7 mouse cellular contexts compared by ENCODE assay signal in the genomic region with DNA sequence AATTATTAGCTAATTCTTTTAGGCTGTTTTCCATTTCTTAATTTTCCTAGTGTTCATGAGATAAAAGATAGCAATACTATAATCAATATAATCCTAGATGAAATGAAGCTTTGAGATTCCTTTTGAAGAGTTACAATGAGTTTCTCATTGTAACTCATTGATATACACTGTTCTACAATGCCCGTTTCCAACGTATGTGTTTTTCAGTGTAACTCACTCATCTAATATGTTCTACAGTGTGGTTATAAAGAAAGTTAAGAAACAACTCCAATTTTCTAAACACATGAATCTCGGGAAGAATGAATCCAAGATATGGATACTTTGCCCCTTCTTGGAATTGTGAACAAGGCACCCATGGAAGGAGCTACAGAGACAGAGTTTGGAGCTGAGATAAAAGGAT. TPM values are rescaled to one million over a fixed set of nuclear protein-coding genes. Genes with fewer than 3 reads are reported as not detected.
DNase-seq lines count a peak whose midpoint lies in the region; ATAC-seq lines count a peak whose summit lies in the region.

No protein-coding gene starts in this region.

- peak; percentile 100 for DNase-seq in adrenal gland, postnatal 4 days (ENCODE audit: low spot score in 2 of 2)
- peak; percentile 100 for DNase-seq in fibroblast of lung, adult 2 months (ENCODE audit: low read depth)
- DNase-seq in midbrain, embryonic 14.5 days = peak; percentile 100
- DNase-seq in spleen, adult 18-20 months = peak; percentile 40 to 97

- no peaks in the 10 kb centered on the region for H3K36me3 ChIP-seq in heart, embryonic 11.5 days (ENCODE audit: control insufficient read depth, insufficient read depth, low read length)
- H3K36me3 ChIP-seq in kidney, embryonic 14.5 days (ENCODE audit: control insufficient read depth, insufficient read depth, low read length) = no peaks in the 10 kb centered on the region
- H3K36me3 ChIP-seq in limb, embryonic 12.5 days = no peaks in the 10 kb centered on the region
- no peaks in the 10 kb centered on the region for H3K36me3 ChIP-seq in midbrain, embryonic 14.5 days (ENCODE audit: control insufficient read depth, insufficient read depth, low read length)

- no peaks in the 10 kb centered on the region for H3K4me1 ChIP-seq in heart, embryonic 11.5 days (ENCODE audit: control insufficient read depth, insufficient read depth, low read length)
- no peaks in the 10 kb centered on the region for H3K4me1 ChIP-seq in kidney, embryonic 14.5 days (ENCODE audit: control insufficient read depth, insufficient read depth, low read length)
- no peaks in the 10 kb centered on the region for H3K4me1 ChIP-seq in limb, embryonic 12.5 days (replicated peaks)
- no peaks in the 10 kb centered on the region for H3K4me1 ChIP-seq in midbrain, embryonic 14.5 days (ENCODE audit: control insufficient read depth, insufficient read depth, low read length)

- H3K4me2 ChIP-seq in heart, embryonic 11.5 days = no peak overlapping the region
- H3K4me2 ChIP-seq in kidney, embryonic 14.5 days (replicated peaks; ENCODE audit: low read depth, low read length) = no peak overlapping the region
- no peak overlapping the region for H3K4me2 ChIP-seq in limb, embryonic 12.5 days
- no peak overlapping the region for H3K4me2 ChIP-seq in midbrain, embryonic 14.5 days (ENCODE audit: low read length)

- no peak overlapping the region for H3K27ac ChIP-seq in heart, embryonic 11.5 days (ENCODE audit: low read depth, low read length)
- H3K27ac ChIP-seq in kidney, embryonic 14.5 days (ENCODE audit: low read depth, low read length) = no peak overlapping the region
- H3K27ac ChIP-seq in limb, embryonic 12.5 days = no peak overlapping the region
- H3K27ac ChIP-seq in midbrain, embryonic 14.5 days (replicated peaks; ENCODE audit: low read depth, low read length) = no peak overlapping the region

- WGBS in heart, embryonic 11.5 days (ENCODE audit: insufficient replicate concordance) = 64% methylated on average over 3 of the region's 3 CpGs
- WGBS in kidney, embryonic 14.5 days = 68% methylated on average over 3 of the region's 3 CpGs
- 79% methylated on average over 3 of the region's 3 CpGs for WGBS in limb, embryonic 12.5 days
- WGBS in midbrain, embryonic 14.5 days = 68% methylated on average over 3 of the region's 3 CpGs

- no peak overlapping the region for H3K4me3 ChIP-seq in heart, embryonic 11.5 days (ENCODE audit: low read depth, low read length)
- no peak overlapping the region for H3K4me3 ChIP-seq in kidney, embryonic 14.5 days (ENCODE audit: low read length)
- no peak overlapping the region for H3K4me3 ChIP-seq in limb, embryonic 12.5 days (replicated peaks)
- no peak overlapping the region for H3K4me3 ChIP-seq in midbrain, embryonic 14.5 days (replicated peaks; ENCODE audit: low read depth, low read length)

- ATAC-seq in heart, embryonic 11.5 days (replicated peaks; ENCODE audit: insufficient number of reproducible peaks, low FRiP score, low TSS enrichment) = peak; percentile 100
- peak; percentile 100 for ATAC-seq in kidney, embryonic 14.5 days (ENCODE audit: low FRiP score, low TSS enrichment)
- ATAC-seq in limb, embryonic 12.5 days (ENCODE audit: insufficient number of reproducible peaks, insufficient read depth, low FRiP score, low TSS enrichment, low read depth) = peak; percentile 100
- peak; percentile 100 for ATAC-seq in midbrain, embryonic 14.5 days (ENCODE audit: low FRiP score, low TSS enrichment)

- no peaks in the 10 kb centered on the region for H3K9me3 ChIP-seq in heart, embryonic 11.5 days (replicated peaks; ENCODE audit: control insufficient read depth, low read length)
- no peaks in the 10 kb centered on the region for H3K9me3 ChIP-seq in kidney, embryonic 14.5 days (ENCODE audit: control insufficient read depth, low read length)
- no peaks in the 10 kb centered on the region for H3K9me3 ChIP-seq in limb, embryonic 12.5 days
- H3K9me3 ChIP-seq in midbrain, embryonic 14.5 days (ENCODE audit: control insufficient read depth, low read length) = no peaks in the 10 kb centered on the region

- H3K9ac ChIP-seq in heart, embryonic 11.5 days (ENCODE audit: low read depth, low read length) = no peak overlapping the region
- H3K9ac ChIP-seq in kidney, embryonic 14.5 days (ENCODE audit: low read depth, low read length) = no peak overlapping the region
- H3K9ac ChIP-seq in limb, embryonic 12.5 days (replicated peaks) = no peak overlapping the region
- no peak overlapping the region for H3K9ac ChIP-seq in midbrain, embryonic 14.5 days (replicated peaks; ENCODE audit: low read length)

- no peaks in the 10 kb centered on the region for H3K27me3 ChIP-seq in heart, embryonic 11.5 days (ENCODE audit: control insufficient read depth, insufficient read depth, low read length)
- no peaks in the 10 kb centered on the region for H3K27me3 ChIP-seq in kidney, embryonic 14.5 days (ENCODE audit: control insufficient read depth, insufficient read depth, low read length)
- no peaks in the 10 kb centered on the region for H3K27me3 ChIP-seq in limb, embryonic 12.5 days
- H3K27me3 ChIP-seq in midbrain, embryonic 14.5 days (ENCODE audit: control insufficient read depth, insufficient read depth, low read length) = no peaks in the 10 kb centered on the region

RNA-seq across cellular contexts. Expression of a gene that starts 35.5 kb away (rescaled TPM):
- total RNA-seq in adrenal gland, postnatal 4 days (2021) = 10 to 100 TPM; 28.6 to 29.7 TPM
- polyA plus RNA-seq in heart, embryonic 11.5 days (2014; fragmentation: Nextera tagmentation; extraction: Ambion mirVana) = 6.5 and 7.6 TPM in 2 replicates
- 4.2 and 4.8 TPM in 2 replicates for polyA plus RNA-seq in kidney, embryonic 14.5 days (2014; fragmentation: Nextera tagmentation; extraction: Ambion mirVana)
- 14.0 and 16.8 TPM in 2 replicates for polyA plus RNA-seq in limb, embryonic 12.5 days (2016; fragmentation: Nextera tagmentation; extraction: Ambion mirVana)
- polyA plus RNA-seq in midbrain, embryonic 14.5 days (2014; fragmentation: Nextera tagmentation; extraction: Ambion mirVana) = 211 and 249 TPM in 2 replicates

Comparison
In these comparisons a context has a peak if more than half of its experiments do, and no peak if none do; other contexts are left out.
1. RNA of a gene that starts 35.5 kb away (polyA plus RNA-seq): 211 to 249 TPM in midbrain, embryonic 14.5 days; 14.0 to 16.8 TPM in limb, embryonic 12.5 days, 6.5 to 7.6 TPM in heart, embryonic 11.5 days and 4.2 to 4.8 TPM in kidney, embryonic 14.5 days; every median in the first group is over 10 times any median in the second.
2. Peak in every context shown above with its lines, with median percentiles within 50 percentile points of each other: DNase-seq and ATAC-seq.